Mouse (Mus musculus) adrenal gland, adult 8-10 months (tissue): ENCODE measurements around the gene Lrrc47. TPM values are rescaled to one million over a fixed set of nuclear protein-coding genes. Genes with fewer than 3 reads are reported as not detected.
A peak's percentile ranks its signal among the peaks of the same experiment; 100 is the strongest.

Source experiments
- DNase-seq: peaks from one replicate; pipeline ENCODE4 v3.0.0; 2022
- total RNA-seq, 4 experiments: library from RNA; stranded (reverse); gene quantifications; 2 replicates each; pipeline ENCODE4 v1.2.4; 2022

Lrrc47 gene
- 10 to 100 TPM; 61.2 to 79.9 (median 66.8) TPM for total RNA-seq

GRCm38 (mm10) chr4:154011646-154012089, at the start of gene Lrrc47:
Lrrc47 (plus strand) TSS chr4:154011731.
- peak; percentile 75 for DNase-seq

DNA sequence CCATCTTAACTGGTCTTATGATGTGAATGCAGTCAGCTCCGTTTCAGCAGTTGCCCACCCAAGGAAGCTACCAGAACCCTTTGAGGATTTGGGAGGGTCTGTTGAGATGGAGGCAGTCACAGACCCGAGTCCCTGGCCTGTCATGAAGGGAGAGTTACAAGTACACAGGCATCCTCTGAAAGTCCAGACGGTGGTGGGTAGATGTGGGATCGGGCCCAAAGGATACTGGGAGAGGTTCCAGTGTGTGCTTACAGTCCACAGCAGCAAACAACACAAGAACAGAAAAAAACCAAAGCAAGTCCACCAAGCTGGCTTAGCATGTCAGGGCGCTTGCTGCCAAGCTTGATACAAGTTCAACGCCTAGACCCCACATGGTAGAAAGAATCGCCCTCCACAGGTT, 48.9 kb upstream of the Lrrc47 start:
- no peak for DNase-seq

- no peak for DNase-seq
These were observed 44.9 kb upstream of the Lrrc47 start for GRCm38 (mm10) chr4:153966651-153967050.

GRCm38 (mm10) chr4:153967556-153967955, 44.0 kb upstream of the Lrrc47 start:
- DNase-seq, result no peak

DNA sequence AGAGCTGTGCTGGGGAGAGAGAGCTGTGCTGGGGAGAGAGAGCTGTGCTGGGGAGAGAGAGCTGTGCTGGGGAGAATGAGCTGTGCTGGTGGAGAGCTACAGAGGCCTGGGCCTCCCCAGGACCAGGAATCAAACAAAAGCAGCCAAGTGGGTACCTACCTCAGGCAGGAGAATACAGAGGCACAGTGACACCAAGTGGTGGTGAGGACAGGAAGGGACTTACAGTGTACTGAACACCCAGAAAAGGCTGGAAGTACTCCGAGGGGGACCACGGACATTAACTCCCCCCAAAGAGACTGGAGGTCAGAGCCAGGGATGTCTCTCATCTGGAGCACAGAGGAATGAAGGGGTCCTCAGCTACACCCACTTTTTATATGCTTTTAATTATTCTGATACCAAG, 43.5 kb upstream of the Lrrc47 start:
- DNase-seq, result no peak

- peak; percentile 89 for DNase-seq
These were observed 36.9 kb upstream of the Lrrc47 start, which contains the start of the genes Dffb and Cep104 for GRCm38 (mm10) chr4:153974431-153975291. Dffb (minus strand) TSS chr4:153975126. Cep104 (plus strand) TSS chr4:153975194.

GRCm38 (mm10) chr4:153975292-153975662, 36.3 kb upstream of the Lrrc47 start:
- no peak for DNase-seq

- no peak for DNase-seq
These were observed 35.8 kb upstream of the Lrrc47 start for GRCm38 (mm10) chr4:153975768-153976167.

DNA sequence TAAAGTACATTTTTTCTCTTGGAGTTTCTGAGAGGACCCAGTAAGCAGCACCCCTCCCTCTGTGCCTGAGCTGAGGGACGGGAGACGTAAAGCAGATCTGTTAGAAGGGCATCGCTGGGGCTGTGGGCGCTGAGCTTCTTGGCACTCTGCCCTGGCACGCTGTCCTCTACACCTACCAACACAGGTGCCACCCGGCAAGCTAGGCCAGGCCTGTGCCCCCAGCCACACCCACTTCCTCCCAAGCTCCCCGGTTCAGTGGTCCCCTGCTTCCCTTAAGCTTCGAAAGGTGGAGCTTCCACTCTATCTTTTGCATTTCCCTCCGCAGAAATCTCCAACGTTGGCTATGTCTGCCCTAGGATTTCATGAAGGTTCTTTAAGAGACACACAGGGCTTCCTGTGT, 32.3 kb upstream of the Lrrc47 start:
- DNase-seq, result no peak

DNA sequence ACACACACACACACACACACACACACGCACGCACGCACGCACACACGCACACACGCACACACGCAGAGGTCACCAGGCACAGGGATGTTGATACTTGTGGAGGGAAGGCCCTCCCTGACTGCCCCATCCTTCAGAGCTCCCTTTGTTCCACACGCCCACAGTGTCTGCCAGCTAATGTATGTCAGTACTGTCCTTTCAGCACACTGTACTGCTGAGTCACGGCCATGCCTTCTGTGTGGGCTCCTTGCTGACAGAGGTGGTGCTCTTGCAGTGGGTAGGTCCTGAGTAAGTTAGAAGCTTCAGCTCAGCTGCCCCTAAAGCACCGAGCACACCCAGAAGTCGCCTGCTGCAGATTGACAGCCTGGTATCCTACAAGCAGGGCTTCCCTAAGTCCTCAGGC, 31.1 kb upstream of the Lrrc47 start:
- no peak for DNase-seq

- no peak for DNase-seq
These were observed 18.8 kb upstream of the Lrrc47 start for GRCm38 (mm10) chr4:153992715-153993114.

DNA sequence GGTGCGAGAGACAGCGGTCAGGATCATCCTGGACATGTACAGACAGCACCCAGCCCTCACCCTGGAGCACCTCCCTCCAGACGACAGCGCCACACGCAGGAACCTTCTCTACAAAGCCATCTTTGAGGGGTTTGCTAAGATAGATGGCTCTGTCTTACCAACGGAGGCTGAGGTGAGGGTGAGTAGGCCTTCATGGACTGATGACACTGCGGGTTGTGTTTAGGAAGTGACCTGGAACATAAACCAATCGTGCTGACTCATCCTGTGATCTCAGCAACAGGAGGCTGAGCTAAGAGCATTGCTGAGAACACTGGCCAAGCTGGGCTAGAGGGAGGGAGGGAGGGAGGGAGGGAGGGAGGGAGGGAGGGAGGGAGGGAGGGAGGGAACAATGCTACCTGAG, 18.0 kb upstream of the Lrrc47 start:
- DNase-seq, result no peak

- no peak for DNase-seq
These were observed 6.0 kb upstream of the Lrrc47 start for GRCm38 (mm10) chr4:154005488-154005887.

- DNase-seq, result no peak
These were observed 5.3 kb upstream of the Lrrc47 start for GRCm38 (mm10) chr4:154006264-154006663.

DNA sequence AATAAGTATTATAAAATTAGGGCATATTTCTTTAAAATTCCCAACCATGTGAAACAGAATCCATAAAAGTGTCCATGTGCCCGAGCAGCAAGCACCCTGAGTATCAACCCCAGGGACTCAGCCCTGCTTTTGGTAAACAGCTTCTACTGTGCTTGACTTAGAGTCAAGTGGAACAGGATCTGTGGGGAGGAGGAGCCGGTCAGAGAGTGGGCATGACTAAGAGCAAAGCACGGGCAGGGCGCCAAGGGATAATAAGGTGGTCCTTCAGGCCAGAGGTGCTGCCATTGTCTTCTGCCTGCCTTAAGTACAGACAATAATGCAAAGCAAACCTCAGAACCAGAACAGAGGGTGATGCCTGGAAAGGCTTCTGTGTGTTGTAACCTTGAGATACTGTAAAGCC, 3.8 kb upstream of the Lrrc47 start:
- no peak for DNase-seq

DNA sequence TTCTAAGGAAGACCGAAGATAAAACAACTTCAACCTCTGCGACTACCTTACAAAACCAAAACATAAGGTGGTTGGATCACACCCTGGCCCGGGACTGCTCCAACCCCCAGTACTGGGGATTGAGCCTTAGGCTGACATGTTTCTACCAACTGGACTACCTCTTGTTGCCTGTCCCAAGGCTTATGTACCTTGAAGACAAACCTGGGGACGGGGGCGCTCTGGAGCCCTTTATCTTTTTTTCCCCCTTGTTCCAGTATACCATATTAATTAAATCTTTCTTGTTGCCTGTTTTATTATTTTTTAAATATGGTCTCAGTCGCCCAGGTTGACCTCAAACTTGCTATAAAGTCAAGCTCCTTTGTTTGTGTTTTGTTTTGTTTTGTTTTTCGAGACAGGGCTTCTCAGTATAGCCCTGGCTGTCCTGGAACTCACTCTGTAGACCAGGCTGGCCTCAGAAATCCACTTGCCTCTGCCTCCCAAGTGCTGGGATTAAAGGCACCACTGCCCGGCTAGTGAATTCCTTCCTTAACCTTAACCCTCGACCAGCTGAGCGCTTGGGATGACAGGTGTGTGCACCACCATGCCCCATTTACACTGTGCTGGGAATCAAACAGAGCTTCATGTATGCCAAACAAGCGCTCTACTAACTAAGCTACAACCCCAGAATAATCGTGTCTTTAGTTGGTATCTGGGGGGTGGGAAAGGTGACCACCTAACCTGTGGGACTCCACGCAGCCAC, 455 bp upstream of the Lrrc47 start:
- no peak for DNase-seq

- DNase-seq, result no peak
These were observed 776 bp downstream of the Lrrc47 start for GRCm38 (mm10) chr4:154012132-154012882.

GRCm38 (mm10) chr4:154015476-154015875, 3.9 kb downstream of the Lrrc47 start:
- no peak for DNase-seq

- no peak for DNase-seq
These were observed 8.0 kb downstream of the Lrrc47 start for GRCm38 (mm10) chr4:154019571-154019970.

DNA sequence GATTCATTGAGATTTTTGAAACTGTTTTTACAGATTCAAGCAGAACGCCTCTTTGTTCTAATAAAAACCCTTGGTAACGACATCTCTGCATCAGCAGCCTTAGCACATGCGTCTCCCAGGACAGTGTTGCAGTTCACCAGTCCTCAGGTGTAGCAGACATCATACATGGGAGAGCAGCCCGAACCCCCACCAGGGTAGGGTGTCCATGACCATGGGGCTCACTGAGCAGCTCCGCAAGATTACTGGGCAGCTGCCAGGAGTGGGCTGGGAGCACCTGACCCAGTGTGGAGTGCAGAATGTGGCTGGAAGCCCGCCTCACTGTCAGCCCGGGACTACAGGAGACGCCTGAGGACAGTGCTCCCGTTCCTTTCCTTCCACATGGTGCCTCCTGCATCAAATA, 9.9 kb downstream of the Lrrc47 start:
- DNase-seq, result no peak

DNA sequence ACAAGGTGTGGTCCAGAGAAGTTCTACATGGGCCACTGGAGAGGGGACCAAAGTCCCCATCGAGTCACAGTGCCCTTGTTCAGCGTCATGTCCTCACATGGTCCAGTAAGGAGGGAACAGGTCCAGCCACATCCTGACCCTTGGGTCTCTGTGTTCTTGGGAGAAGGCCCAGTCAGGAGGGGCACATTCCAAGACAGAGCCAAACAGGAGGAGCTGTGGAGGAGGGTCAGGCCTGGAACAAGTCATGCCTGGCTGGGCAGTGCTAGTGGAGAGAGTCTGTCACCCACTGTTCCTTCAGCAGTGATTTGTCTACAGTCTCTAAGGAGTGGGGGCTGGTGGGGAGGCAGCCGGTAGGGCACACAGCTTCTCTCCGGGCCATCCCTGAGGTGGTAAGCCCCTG, 10.9 kb downstream of the Lrrc47 start:
- no peak for DNase-seq

DNA sequence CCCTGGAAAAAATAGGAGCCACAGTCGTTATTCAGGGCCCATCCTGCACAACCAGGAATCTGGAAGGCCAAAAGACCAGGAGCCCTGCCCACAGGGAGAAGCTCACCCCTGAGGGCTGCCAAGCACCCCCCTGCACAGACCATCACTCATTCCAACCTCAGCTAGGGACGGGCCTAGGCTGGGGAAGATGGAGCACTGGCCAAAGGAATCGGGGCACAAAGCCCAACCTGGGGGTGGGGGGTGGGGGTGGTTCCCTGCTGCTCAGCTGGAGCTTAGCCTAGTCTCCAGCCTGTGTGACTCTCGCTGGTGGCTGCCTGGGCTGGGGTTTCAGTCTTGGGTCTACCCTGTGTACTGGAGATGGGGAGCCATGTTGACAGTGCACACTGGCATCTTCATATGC, 11.3 kb downstream of the Lrrc47 start:
- DNase-seq, result no peak
